Mouse (Mus musculus): ENCODE measurements around the gene Fstl3. TPM values are rescaled to one million over a fixed set of nuclear protein-coding genes. Genes with fewer than 3 reads are reported as not detected.

The Fstl3 gene
- polyA plus RNA-seq, 1 experiment: 5.8 TPM

DNA sequence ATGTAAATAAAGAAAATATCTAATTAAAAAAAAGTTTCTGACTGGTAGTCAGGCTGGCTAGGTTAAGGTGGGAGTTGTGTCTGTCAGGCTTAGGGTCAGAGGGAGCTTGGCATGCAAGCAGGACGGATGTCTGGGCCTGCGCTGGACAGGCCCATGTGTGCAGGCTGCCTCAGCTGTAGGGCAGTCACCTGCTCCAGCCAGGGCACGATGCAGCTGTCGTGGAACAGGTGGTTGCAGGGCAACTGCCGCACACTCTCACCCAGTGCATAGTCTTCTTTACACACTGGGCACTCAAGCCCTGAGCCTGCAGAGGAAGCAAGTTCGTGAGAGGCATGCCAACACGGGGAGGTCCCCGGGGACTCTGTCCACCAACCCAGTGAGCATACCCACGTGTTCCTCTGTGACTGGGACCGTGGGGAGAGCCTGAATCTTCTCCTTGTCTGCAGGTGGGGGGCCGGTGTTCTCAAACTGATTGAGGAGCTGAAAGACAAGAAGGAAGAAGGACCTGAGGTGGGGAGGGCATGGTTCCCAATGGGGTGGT lies 16.4 kb upstream of the Fstl3 start:
- Histone ChIP-seq H3K4me1 (ENCODE audit: control insufficient read depth, insufficient read depth, insufficient read length) (peaks cover 5% of the 10 kb centered on the region; the same call in 1 of the 2 replicates), H3K4me3 (ENCODE audit: extremely low read depth, insufficient read depth, insufficient read length) (no peak overlapping the region), H3K27ac (ENCODE audit: insufficient read depth, low read length) (no peak overlapping the region), H3K36me3 (ENCODE audit: control insufficient read depth, insufficient read depth, low read length) (peaks cover 31% of the 10 kb centered on the region), H3K27me3 (ENCODE audit: control insufficient read depth, insufficient read depth, low read length) (no peaks in the 10 kb centered on the region)
- TF ChIP-seq CTCF (IDR thresholded peaks at IDR 0.05; ENCODE audit: extremely low read depth, insufficient read depth, insufficient read length, insufficient replicate concordance): no peak
- no peak for TF ChIP-seq POLR2A (IDR thresholded peaks at IDR 0.05; ENCODE audit: low read depth, low read length)
- no peak for DNase-seq (ENCODE audit: low read depth in 1 of 2, low spot score in 2 of 2)
- 55% methylated on average over 11 of the region's 11 CpGs for WGBS

DNA sequence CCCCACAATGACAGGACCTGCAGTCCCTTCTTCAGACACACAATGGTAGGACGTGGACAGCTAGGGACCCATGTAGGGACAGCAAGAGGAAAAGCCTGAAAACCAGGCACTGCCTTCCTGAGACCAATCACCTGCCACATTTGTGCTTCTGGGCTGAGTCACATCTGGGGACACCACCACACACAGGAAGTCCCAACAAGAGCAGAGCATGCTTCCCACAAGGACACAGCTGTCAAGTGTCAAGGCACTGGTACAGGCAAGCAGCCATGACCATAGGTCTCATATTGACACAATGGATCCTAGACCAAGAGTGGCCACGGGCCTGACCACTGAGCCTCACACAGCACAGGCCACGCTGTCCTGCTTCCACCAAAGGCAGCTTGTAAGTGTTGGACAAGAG lies 14.2 kb upstream of the Fstl3 start:
- no peaks in the 10 kb centered on the region for H3K27me3 ChIP-seq (ENCODE audit: control insufficient read depth, insufficient read depth, low read length)

DNA sequence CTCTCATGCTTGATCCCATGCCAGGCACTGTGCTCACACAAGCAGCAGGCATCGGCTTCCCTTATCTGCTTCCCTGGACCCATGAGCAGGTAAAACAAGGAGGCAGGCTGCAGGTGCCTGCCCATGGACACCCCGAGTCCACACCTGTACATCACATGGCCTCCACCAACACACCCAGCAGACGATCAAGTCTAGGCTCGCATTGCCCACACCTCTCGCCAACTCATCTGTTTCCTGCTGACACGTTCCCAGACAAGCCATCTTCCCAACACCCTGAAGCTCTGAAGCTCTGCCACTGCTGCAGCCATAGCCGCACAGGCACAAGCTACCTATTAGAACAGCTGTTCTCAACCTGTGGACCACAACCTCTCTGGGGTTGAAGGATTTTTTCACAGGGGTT lies 12.8 kb upstream of the Fstl3 start:
- H3K27ac ChIP-seq (ENCODE audit: insufficient read depth, low read length): no peak overlapping the region
- no peak overlapping the region for H3K4me3 ChIP-seq (ENCODE audit: extremely low read depth, insufficient read depth, insufficient read length)
- TF ChIP-seq CTCF (IDR thresholded peaks at IDR 0.05; ENCODE audit: extremely low read depth, insufficient read depth, insufficient read length, insufficient replicate concordance) (no peak), POLR2A (IDR thresholded peaks at IDR 0.05; ENCODE audit: low read depth, low read length) (no peak)
- WGBS: 70% methylated on average over 7 of the region's 7 CpGs
- H3K4me1 ChIP-seq (ENCODE audit: control insufficient read depth, insufficient read depth, insufficient read length): peaks cover 12% of the 10 kb centered on the region; the same call in 1 of the 2 replicates
- DNase-seq (ENCODE audit: low read depth in 1 of 2, low spot score in 2 of 2): no peak
- H3K36me3 ChIP-seq (ENCODE audit: control insufficient read depth, insufficient read depth, low read length): peaks cover 20% of the 10 kb centered on the region
- H3K27me3 ChIP-seq (ENCODE audit: control insufficient read depth, insufficient read depth, low read length): no peaks in the 10 kb centered on the region

More for the DNA sequence above, 14.2 kb upstream of the Fstl3 start:
- Histone ChIP-seq H3K36me3 (ENCODE audit: control insufficient read depth, insufficient read depth, low read length) (peaks cover 28% of the 10 kb centered on the region), H3K27ac (ENCODE audit: insufficient read depth, low read length) (no peak overlapping the region), H3K4me1 (ENCODE audit: control insufficient read depth, insufficient read depth, insufficient read length) (peaks cover 12% of the 10 kb centered on the region; the same call in 1 of the 2 replicates), H3K4me3 (ENCODE audit: extremely low read depth, insufficient read depth, insufficient read length) (no peak overlapping the region)
- WGBS: 86% methylated on average over 3 of the region's 3 CpGs
- no peak for TF ChIP-seq POLR2A (IDR thresholded peaks at IDR 0.05; ENCODE audit: low read depth, low read length)
- TF ChIP-seq CTCF (IDR thresholded peaks at IDR 0.05; ENCODE audit: extremely low read depth, insufficient read depth, insufficient read length, insufficient replicate concordance): no peak
- no peak for DNase-seq (ENCODE audit: low read depth in 1 of 2, low spot score in 2 of 2)

DNA sequence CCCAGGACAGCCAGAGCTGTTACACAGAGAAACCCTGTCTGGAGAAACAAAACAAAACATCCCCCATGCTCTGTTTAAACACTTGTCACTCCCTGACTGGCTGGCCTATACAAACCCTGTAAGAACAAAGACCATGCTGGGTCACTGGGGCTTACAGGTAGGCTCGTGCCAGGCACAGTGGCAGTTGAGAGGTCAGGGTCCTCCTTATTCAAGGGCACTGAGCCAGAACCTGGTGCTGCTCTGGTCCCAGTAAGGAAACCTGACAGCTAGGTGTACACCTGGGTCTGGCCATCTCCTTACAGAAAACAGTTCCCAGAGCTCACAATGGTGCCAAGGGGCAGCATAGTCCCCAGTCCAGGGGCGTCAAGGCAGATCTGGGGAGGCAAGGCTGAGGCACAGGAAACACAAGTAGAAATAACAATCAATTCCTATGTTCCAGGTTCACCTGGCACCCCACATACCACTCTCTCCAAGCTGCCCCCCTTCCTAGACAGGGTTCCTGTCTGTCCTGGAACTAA lies 11.8 kb upstream of the Fstl3 start:
- peaks cover 18% of the 10 kb centered on the region for H3K36me3 ChIP-seq (ENCODE audit: control insufficient read depth, insufficient read depth, low read length)
- H3K4me3 ChIP-seq (ENCODE audit: extremely low read depth, insufficient read depth, insufficient read length): no peak overlapping the region
- DNase-seq (ENCODE audit: low read depth in 1 of 2, low spot score in 2 of 2): no peak
- no peak overlapping the region for H3K27ac ChIP-seq (ENCODE audit: insufficient read depth, low read length)
- 69% methylated on average over 2 of the region's 2 CpGs for WGBS
- H3K4me1 ChIP-seq (ENCODE audit: control insufficient read depth, insufficient read depth, insufficient read length): peaks cover 12% of the 10 kb centered on the region; the same call in 1 of the 2 replicates
- no peak for TF ChIP-seq CTCF (IDR thresholded peaks at IDR 0.05; ENCODE audit: extremely low read depth, insufficient read depth, insufficient read length, insufficient replicate concordance)
- TF ChIP-seq POLR2A (IDR thresholded peaks at IDR 0.05; ENCODE audit: low read depth, low read length): no peak
- no peaks in the 10 kb centered on the region for H3K27me3 ChIP-seq (ENCODE audit: control insufficient read depth, insufficient read depth, low read length)

DNA sequence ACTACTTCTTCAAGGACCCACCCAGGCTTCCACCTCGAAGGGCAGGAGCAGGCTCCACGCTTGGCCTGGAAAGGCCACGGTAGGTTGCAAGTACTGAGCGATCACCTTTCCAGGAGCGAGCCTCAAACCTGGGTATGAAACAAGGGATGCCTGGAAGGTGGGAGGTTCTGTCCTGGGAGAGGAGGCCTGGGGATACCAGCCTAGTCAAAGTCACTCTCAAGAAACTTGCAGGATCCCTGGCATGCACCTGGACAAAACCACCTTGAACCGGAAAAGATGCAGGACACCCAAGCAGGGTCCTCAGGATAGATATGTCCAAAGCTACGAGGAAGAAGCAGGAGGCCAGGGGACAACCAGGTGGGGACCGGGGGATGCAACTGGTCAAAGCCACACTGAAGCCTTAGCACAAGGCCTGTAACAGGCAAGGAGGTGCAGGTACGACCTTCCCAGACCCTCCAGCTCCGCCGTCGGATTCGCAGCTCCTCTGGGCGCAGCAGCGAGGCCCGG lies 11.0 kb upstream of the Fstl3 start:
- Histone ChIP-seq H3K36me3 (ENCODE audit: control insufficient read depth, insufficient read depth, low read length) (peaks cover 12% of the 10 kb centered on the region), H3K27ac (ENCODE audit: insufficient read depth, low read length) (peak overlapping the region; percentile 70)
- TF ChIP-seq POLR2A (IDR thresholded peaks at IDR 0.05; ENCODE audit: low read depth, low read length) (no peak), CTCF (IDR thresholded peaks at IDR 0.05; ENCODE audit: extremely low read depth, insufficient read depth, insufficient read length, insufficient replicate concordance) (no peak)

DNA sequence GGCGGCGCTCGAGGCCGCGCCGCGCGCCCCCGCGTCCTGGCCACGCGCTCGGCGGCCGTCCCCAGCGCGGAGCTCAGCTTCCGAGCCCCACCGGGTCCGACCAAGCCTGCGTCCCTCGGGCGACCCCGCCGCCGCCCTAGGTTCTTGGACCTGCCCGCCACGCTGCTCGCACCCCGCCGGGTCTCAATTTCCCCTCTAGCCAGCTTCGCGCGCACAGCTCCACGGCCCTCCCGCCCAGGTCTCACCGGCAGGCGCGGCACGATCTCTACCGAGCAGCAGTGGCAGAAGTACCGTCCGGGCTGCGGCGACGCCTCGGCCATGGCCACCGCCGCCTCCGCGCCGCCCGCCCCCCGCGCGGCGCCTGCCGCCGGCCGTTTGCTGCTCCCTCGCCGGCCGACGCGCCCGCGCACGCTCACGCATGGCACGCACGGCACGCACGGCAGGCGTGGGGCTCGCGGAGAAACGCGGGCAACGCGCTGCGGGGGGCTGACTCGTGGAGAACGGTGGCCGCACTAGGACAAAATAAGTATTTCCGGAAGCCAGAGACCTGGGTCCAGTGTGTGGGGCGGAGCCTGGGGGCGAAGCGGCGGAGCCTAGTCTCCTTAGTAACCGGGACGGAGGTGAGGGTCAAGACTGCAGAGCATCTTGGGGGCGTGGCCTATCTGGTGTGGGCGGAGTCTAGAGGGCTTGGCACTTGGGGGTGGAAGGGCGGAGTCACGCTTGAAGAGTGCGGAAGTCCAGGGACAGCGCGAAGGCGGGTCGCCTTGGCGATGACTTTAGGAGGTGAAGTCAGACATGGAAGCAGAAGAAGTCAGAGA lies 10.4 kb upstream of the Fstl3 start, which contains the start of gene Rnf126:
Gene Rnf126 (minus strand): TSS at position 445 of the 818 bp plus-strand sequence.
- Histone ChIP-seq H3K36me3 (ENCODE audit: control insufficient read depth, insufficient read depth, low read length) (peaks cover 7% of the 10 kb centered on the region), H3K27ac (ENCODE audit: insufficient read depth, low read length) (peak within 1 kb of the TSS; percentile 75), H3K27me3 (ENCODE audit: control insufficient read depth, insufficient read depth, low read length) (no peaks in the 10 kb centered on the region), H3K4me3 (ENCODE audit: extremely low read depth, insufficient read depth, insufficient read length) (peak within 1 kb of the TSS; percentile 78), H3K4me1 (ENCODE audit: control insufficient read depth, insufficient read depth, insufficient read length) (peaks cover 12% of the 10 kb centered on the region; the same call in 1 of the 2 replicates)
- no peak; the same call in none of the 2 replicates for TF ChIP-seq POLR2A (IDR thresholded peaks at IDR 0.05; ENCODE audit: low read depth, low read length)
- no peak for TF ChIP-seq CTCF (IDR thresholded peaks at IDR 0.05; ENCODE audit: extremely low read depth, insufficient read depth, insufficient read length, insufficient replicate concordance)
- WGBS: under 1% methylated on average over 91 of the region's 101 CpGs
- peak; percentile 99 to 100 for DNase-seq (ENCODE audit: low read depth in 1 of 2, low spot score in 2 of 2)

More for the DNA sequence above, 11.0 kb upstream of the Fstl3 start:
- H3K4me1 ChIP-seq (ENCODE audit: control insufficient read depth, insufficient read depth, insufficient read length): peaks cover 12% of the 10 kb centered on the region; the same call in 1 of the 2 replicates
- WGBS: 9% methylated on average over 16 of the region's 16 CpGs
- H3K4me3 ChIP-seq (ENCODE audit: extremely low read depth, insufficient read depth, insufficient read length): peak overlapping the region; percentile 78
- no peak for DNase-seq (ENCODE audit: low read depth in 1 of 2, low spot score in 2 of 2)
- H3K27me3 ChIP-seq (ENCODE audit: control insufficient read depth, insufficient read depth, low read length): no peaks in the 10 kb centered on the region
